17 mouse cellular contexts compared by ENCODE assay signal in the genomic region with DNA sequence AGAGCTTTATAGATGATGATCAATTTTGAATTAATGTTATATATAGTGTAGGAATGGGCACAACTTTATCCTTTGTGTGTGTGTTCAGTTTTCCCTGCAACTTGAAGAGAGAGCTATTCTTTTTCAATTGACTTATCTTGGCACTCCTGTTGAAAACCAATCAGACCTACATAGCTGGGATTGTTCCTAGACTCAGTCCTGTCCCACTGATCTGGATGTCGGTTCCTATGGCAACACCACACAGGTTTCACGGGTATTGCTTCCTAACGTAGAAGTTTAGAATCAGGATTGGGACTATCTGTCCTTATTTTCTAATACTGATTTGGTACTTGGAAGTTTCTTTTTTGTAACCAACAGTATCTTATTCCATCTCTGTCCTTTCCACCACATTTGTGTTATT.
"Had no signal": no experiment of that assay in that cellular context is flagged by ENCODE, and none has a peak within 500 bp of the region (broad histone marks: within the 10 kb centered on the region; RNA-seq: fewer than 3 reads in every experiment).

No protein-coding gene starts in this region.

- H3K9ac ChIP-seq: kidney, embryonic 15.5 days; liver, embryonic 13.5 days; midbrain, embryonic 12.5 days; stomach, embryonic 15.5 days had no signal

- H3K36me3 ChIP-seq: kidney, embryonic 15.5 days; liver, embryonic 13.5 days; midbrain, embryonic 12.5 days; stomach, embryonic 15.5 days had no signal

- H3K9me3 ChIP-seq: kidney, embryonic 15.5 days; liver, embryonic 13.5 days; midbrain, embryonic 12.5 days; stomach, embryonic 15.5 days had no signal

- H3K4me1 ChIP-seq: kidney, embryonic 15.5 days; liver, embryonic 13.5 days; stomach, embryonic 15.5 days had no signal

- H3K4me3 ChIP-seq: kidney, embryonic 15.5 days; left cerebral cortex, adult 2 months; liver, embryonic 13.5 days; midbrain, embryonic 12.5 days; stomach, embryonic 15.5 days had no signal

- H3K4me2 ChIP-seq: kidney, embryonic 15.5 days; liver, embryonic 13.5 days; midbrain, embryonic 12.5 days; stomach, embryonic 15.5 days had no signal

- DNase-seq: kidney, adult 11 months; kidney, adult 8-10 months; kidney, postnatal 10 days; kidney, postnatal 36 days; layer of hippocampus, postnatal 36 days; liver, embryonic 13.5 days; lung, adult 2 months; lung, postnatal 14 days; lung, postnatal 4 days; right cerebral cortex, adult 18-20 months; right cerebral cortex, postnatal 14 days; spleen, adult 18-20 months; thymus, postnatal 25 days had no signal

- H3K27ac ChIP-seq: kidney, embryonic 15.5 days; left cerebral cortex, adult 2 months; liver, embryonic 13.5 days; midbrain, embryonic 12.5 days; stomach, embryonic 15.5 days had no signal

- H3K27me3 ChIP-seq: kidney, embryonic 15.5 days; liver, embryonic 13.5 days; midbrain, embryonic 12.5 days; stomach, embryonic 15.5 days had no signal
